Mouse (Mus musculus): ENCODE measurements around the gene Eef1e1. TPM values are rescaled to one million over a fixed set of nuclear protein-coding genes. Genes with fewer than 3 reads are reported as not detected.
"Not testable (repeated sequence)": the region's sequence is repeated elsewhere in the genome, so short reads cannot be mapped to it uniquely, and the experiment has no call there.

The Eef1e1 gene
- total RNA-seq (2021), result 10 to 100 TPM; 27.9 to 28.9 TPM
- long read RNA-seq, transcript Eef1e1-201 (4 exons, 2,553 nt), result major isoform, 28 of 35 reads
- long read RNA-seq, partial matches to known transcripts, result 4 of 35 reads
- long read RNA-seq, other reads (novel, unspliced or antisense), result 3 of 35 reads

DNA sequence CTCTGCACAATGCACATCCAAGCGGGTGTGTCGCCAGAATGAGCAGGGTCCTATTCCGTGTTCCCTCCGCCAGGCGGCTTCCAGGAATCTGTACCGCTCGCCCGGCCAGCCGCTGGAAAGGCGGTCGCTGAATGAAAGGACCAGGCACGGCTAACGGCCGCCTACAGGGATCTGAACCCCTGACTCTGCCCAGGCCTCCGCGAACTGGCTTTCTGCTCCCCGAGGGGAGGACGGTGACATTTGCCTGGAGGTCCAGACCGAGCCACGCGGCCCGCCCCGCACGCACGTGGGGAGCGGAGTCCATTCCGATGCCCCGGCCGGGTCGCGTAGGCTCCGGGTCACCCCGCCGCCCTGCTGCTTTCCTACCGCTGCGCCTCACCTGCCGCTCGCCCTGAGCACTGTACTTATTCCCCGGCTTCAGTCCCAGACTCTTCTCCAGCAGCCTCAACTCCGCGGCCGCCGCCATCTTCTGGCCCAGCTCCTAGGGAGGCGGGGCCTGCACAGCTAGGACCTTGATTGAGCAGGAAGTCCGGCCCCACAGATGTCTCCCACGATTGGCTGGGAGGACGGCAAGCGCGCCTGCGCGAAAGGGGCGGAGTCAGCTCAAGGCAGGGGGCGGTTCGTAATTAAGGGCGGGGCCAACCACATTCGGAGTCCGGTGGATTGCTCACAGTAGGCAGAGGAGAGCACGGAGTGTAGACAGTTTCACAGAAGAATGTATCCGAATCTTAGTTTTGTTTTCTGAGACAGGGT is at the start of gene Eef1e1:
TSS of gene Eef1e1 (minus strand) at position 531 of the 753 bp plus-strand sequence.
- DNase-seq (ENCODE audit: low spot score in 2 of 2), result peak; percentile 94 to 96

DNA sequence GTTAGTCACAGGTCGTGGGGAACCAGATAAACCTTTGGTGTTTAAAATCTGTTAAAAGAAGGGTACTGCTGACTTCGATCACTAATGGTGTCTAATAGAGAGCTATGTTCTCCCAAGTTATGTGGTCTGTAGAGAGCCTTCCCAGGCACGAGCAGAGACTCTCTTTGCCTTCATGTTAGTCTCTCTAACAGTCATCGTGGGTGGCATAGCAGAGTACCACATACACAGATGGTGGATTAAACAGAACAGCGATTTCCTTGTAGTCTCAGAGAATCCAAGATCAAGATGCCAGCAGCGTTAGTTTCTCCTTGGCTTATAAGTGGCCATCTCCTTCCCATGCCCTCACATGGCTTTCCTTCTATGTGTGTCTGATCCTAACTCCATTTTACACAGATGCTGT is 32.0 kb upstream of the Eef1e1 start:
- DNase-seq (ENCODE audit: low spot score in 2 of 2), result no peak

DNA sequence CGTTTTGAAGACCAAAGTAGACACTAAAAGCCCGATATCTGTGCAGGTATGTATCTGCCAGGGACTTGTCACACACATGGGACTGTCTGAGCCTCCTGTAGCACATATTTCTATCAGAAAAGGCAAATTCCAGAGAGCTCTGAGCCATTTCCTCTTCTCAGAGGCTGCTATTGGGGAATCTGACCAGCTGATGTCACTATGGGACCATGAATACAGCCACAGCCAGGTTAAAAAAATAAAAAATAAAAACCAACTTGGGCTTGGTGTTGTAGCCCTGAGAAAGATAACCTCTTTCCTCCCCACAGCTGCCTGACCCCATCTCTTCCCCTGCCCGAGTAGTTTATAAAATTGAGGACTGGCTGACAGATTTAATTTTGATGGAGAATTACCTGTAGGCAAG is 31.2 kb upstream of the Eef1e1 start:
- DNase-seq (ENCODE audit: low spot score in 2 of 2), result peak; percentile 19 to 71

DNA sequence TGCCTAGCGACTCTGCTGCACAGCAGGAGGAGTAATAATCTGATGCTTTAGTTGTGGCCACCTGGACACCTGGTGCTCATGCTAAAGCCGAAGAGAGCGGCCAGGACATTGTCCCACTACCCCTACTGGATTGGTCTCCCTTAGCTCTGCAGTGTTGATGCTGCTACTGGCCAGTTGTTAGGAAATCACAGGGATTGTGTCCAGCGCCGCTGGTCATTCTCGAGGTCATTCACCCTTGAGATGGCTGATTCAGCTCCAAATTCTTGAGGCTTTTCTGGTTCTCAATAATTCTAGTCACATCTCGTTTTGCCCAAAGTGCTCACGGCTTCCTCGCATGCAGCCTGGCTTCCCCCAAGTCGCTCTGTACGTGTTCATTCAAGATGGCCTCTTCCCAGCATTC is 29.9 kb upstream of the Eef1e1 start:
- DNase-seq (ENCODE audit: low spot score in 2 of 2), result no peak

DNA sequence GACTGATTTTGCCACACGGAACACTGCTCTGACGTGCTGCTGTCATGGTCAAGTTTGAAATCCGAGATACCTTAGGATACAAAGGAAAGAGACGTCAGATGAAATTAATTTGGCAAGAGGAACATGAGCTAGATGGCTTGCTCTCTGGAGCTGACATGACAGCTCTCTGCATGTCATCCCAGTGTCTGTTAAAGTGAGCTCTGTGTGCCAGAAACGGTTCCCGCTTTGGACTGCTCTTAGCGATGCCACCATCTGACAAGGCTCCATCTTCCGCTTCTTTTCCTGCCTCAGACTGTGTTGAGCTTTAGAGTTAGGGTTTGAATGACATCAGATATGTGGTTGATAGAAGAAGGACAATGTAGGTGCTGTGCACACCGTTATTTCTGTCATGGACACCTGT is 13.5 kb upstream of the Eef1e1 start:
- DNase-seq (ENCODE audit: low spot score in 2 of 2), result peak in 1 of 2 experiments; percentile 9

DNA sequence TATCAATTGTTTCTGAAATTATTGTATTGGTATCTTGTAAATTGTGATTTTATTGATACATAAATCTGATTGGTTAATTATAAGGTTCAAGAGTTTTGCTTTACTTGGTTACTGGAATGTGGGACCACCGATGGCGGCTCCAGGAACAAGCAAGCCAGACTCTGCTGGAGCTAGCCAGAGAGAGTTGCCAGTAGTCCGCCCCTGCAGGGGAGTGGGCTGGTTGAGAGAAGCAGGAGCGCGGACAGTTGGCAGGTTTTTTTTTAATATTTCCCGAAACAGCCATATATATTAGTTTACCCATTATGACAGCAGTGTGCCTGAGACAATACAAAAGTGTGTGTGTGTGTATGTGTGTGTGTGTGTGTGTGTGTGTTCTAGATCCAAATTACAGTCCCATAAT is 12.6 kb upstream of the Eef1e1 start:
- DNase-seq (ENCODE audit: low spot score in 2 of 2), result not testable (repeated sequence)

DNA sequence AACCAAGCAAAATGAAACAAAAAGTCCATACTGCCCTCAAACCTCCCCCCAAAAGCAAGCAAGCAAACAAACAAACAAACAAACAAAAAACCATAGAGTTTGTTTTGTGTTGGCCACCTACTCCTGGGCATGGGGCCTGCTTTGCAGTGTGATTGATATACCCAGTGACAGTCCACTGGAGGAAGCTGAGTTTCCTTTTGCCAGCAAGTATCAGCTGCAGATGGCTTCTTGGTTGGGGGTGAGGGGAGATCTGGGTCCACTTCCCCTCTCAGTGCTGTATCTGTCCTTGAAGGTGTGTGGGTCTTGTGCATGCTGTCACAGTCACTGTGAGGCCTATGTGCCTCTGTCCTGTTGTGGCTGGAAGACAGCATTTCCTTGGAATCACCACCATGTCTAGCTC is 11.2 kb upstream of the Eef1e1 start:
- no peak for DNase-seq (ENCODE audit: low spot score in 2 of 2)

DNA sequence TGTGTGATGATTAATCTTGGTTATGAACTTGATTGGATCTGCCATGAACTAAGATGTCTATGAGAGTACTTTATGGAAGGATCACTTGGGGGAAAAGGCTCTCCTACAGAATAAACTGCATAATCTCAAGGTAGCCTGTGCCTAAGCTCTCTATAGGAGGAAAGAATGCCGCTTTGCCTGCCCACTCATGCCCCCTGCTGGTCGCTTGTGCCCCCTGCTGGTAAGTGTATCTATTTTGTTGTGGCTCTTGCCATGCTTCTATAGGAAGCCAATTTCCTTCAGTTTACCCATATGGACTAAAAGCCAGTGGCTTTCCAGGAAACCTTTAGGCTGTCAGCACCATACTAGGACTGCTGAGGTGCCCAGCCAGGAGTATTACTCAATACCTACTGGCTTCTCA is 9.7 kb upstream of the Eef1e1 start:
- no peak for DNase-seq (ENCODE audit: low spot score in 2 of 2)

DNA sequence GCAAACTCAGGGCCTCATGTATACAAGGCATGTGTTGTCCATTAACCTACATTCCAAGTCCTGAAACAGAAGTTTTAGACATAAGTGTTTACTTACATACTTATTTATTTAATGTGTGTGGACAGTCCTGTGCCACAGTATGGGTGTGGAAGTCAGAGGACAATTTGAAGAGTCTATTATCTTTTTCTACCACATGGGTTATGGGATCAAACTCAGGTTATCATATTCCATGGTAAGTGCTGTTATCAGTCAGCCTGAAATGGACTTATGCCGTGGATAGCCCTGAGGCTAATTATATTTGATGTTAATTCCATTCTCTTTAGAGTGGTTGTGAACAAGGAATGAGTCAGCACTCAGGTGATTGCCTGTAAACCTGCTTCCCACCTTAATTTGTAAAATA is 5.9 kb upstream of the Eef1e1 start:
- DNase-seq (ENCODE audit: low spot score in 2 of 2), result no peak

DNA sequence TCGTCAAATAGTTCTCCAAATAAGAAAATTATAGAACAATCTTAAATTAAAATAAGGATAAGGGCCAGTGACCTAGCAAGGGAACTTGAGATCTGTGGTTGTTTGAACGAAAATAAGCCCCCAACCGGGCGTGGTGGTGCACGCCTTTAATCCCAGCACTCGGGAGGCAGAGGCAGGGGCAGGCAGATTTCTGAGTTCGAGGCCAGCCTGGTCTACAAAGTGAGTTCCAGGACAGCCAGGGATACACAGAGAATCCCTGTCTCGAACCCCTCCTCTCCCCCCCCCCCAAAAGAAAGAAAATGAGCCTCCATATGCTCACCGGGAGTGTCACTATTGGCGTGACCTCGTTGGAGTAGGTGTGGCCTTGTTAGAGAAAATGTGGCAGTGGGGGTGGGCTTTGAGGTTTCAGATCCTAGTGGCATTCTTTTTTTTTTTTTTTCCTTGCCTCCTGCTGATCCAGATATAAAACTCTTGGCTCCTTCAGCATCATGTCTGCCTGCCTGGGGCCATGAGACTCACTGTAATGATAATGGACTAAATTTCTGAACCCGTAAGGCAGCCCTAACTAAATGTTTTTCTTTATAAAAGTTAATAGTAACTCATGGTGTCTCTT is 772 bp upstream of the Eef1e1 start:
- DNase-seq (ENCODE audit: low spot score in 2 of 2), result no peak

DNA sequence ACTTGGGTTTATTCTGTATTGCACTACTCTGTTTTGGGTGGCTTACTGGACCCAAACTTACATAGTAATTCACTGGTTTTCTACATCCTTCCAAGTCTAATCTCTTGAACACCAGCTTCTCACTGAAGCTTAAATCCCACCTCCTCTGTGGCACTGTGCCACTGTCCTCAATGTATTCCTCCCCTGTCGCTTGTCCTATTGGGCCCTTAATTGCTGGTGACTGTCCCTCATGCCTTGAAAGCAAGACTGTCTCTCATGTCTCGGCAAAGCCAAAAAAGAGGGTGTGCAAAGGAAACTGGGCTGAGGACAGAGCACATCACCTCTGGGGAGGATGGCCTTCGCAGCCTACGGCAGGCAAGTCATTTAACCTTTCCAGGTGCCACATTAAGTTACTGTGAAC is 993 bp downstream of the Eef1e1 start:
- no peak for DNase-seq (ENCODE audit: low spot score in 2 of 2)

DNA sequence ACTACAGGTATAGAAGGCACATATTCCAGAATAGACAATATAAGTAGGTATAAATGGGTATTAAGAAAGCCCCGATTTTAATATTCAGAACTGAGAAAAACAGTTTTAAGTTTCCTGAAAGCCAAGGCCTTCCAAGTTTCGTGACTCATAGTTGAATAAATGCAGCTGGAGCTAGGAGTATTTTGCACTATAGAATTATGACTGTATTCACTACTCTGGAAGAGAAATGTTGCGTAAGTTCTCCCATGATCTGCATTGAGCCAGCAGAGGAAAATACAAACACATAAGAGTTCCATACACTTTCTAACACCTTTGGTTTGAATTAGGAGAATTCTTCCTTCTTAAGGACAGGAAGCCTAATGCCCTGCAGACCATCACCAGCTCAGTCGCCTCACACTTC is 8.6 kb downstream of the Eef1e1 start:
- DNase-seq (ENCODE audit: low spot score in 2 of 2), result no peak

DNA sequence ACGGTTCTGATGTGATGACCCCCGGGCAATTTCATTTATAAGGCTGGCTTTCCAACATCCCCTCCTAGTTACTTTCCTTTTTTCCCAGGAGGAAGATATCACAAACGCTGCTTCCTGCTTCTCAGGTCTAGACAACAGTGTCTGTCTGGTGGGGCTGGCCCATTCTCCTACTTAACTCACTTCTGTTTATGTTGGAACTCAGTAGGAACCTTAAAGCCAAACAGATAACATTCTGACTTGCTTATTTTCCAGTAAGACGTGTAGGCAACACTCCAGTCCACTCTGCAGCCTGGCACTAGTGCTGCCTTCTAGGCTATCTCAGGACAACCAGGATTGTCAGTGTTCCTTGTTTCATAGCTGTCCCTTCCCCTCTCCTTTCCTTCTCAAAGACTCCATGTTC is 9.8 kb downstream of the Eef1e1 start:
- DNase-seq (ENCODE audit: low spot score in 2 of 2), result no peak

DNA sequence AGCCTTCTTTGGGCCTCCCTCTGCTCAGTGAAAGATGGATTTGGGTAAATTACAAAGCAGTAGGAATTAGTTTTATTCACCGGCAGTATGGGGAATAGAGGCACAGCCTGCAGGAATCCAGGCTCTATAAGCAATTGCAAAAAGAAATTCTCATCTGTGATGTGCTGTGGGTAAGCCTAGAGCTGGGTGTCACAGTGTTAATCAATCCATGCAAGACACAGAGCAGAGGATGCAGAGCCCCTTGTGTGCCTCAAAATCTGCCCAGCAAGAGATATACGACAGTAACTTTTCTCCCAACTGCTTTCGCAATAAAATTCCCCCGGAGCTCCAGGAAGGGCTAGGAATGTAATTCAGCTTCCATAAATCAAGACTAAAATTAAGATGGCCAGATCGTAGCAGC is 17.4 kb downstream of the Eef1e1 start:
- DNase-seq (ENCODE audit: low spot score in 2 of 2), result no peak

DNA sequence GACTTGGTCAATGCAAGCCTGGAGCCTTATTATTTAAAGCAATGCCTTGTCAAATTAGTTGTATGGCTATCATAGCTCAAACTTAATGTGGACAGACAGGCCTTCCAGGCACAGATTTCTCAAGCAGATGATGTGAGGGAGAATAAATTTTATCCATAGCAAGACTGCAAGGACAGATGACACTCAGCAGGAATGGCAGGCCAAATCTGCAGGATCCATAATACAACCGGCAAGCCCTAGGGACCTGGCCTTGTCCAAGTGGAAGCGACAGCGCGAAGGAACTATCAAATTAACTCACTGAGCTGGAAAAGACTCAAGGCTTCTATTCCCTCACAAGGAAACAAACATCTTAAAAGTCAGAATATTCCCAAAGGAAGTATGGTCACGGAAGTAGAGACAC is 17.9 kb downstream of the Eef1e1 start:
- DNase-seq (ENCODE audit: low spot score in 2 of 2), result no peak

DNA sequence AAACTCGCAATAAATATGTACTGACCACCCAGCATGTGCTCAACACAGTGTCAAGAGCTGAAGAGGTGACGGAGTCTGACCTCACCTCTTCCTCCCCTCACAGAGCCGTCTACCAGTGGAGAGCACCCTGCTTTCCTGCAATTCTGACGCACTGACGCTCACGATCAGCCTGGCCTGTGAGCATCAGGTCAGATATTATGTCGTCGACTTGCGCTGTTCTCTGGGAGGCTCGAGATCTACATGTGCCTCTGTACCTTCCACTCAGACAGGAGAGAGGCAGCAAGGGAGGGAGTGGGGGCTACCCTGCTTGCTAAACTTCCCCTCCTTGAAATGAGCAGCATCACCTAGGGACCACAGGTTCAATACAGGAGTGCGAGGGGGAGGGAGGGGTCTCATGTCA is 20.2 kb downstream of the Eef1e1 start:
- DNase-seq (ENCODE audit: low spot score in 2 of 2), result no peak

DNA sequence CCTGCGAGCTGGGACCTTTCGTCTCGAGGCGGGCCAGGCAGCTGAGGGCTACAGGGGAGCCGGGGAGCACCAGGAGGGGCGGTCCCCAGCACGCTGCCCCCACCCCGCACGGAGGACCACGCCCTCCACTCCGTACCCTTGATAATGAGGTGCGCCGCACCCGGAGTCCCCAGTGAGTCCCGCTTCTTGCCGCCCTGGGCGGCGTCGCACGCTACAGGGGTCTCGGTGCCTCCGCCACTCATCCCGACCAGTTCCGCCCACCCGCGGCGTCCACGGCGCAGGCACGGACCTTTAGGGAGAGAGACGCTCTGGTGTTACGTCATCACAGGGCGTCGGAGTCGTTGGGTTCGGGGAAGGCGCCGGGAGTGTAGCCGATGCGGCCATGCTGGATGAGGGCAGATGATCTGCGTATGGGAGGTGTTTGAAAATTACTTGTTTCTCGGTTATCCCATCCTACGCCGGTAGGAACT is 24.0 kb downstream of the Eef1e1 start, which contains the start of gene Bloc1s5:
TSS of gene Bloc1s5 (minus strand) at position 310 of the 470 bp plus-strand sequence.
- DNase-seq (ENCODE audit: low spot score in 2 of 2), result peak; percentile 88 to 97

DNA sequence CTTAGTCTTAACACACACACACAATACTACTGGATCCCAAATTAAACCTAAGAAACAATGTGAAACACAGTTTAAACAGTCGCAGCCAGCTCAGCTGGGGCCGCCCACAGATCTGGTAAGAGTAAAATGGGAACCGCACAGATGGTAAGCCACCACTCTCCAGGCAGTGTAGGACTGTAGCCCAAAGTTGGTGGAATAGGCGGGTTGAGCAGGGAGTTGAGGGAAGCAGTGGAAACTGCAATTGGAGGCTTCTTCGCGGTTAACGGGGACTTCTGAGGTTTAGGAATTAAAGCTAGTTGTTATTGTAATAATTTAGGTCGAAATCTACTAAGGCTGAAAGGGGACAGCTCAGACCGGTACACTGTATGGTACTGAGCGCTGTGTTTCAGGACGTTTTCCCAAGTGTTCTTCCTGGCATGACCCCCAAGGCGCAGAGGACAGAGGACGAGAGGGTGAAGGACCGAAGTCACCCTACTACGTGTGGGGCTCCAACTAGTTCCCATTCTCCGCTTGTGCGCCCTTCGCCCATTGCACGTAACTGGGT is 24.5 kb downstream of the Eef1e1 start:
- DNase-seq (ENCODE audit: low spot score in 2 of 2), result peak; percentile 83 to 91

DNA sequence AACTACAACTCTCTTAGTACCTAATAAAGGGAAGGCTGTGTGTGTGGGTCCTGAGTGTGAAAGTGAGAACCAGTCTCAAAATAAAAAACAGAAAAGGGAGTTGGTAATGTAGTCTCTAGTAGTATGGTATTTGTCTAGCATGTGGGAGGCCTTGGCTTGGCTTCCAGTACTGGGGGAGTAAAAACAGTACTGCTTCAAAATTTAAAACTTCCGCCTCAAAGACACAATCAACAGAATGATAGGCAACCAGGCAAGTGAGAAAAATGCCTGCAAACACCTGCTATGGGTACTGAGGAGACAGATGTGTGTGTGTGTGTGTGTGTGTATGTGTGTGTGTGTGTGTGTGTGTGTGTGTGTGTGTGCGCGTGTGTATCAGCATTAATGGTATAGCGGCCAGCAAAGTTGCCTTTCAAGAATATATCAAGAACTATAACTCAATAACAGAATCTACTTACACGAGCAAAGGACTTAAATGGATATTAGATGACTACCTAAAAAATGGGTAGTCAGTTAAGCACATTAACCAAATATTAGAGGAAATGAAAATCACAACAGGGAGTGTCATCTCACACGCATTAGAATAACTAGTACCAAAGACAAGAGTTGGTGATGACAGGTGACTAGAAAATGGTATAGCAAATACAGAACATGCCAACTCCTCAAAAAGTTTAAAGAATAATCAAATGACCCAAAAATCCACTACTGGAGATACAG is 25.4 kb downstream of the Eef1e1 start:
- DNase-seq (ENCODE audit: low spot score in 2 of 2), result peak; percentile 42 to 65

DNA sequence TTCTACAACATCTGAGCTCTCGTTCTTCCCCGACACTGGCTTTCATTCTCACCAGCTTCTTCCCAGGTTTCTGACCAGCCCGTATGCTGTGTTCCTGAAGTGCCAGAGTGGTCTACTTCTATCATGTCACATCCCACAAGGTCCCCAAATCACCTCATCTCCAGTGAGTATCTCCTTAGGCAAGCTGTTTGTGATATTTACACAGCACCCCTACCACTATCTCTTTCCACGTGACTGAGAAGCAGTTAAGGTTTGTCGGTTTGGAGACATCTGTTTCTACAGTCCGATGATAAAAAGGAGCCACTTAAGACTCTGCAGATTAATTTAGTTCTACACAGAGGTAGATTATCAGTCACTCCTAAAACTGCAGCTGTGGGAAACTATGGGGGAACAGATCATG is 26.3 kb downstream of the Eef1e1 start:
- no peak for DNase-seq (ENCODE audit: low spot score in 2 of 2)

DNA sequence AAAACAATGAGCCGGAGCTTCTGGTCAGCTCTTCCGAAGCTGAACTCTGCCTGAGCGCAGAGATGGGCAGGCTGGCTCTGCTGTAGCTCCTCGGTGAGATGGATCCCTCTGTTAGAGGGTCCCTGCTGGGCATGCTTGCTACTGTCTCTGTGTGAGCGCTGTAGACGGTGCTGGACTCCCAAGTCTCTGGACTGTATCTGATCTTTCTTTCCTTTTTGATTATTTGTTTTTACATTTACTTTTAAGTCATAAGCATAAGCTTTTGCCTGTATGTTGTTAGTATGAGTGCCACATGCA is 32.7 kb downstream of the Eef1e1 start:
- no peak for DNase-seq (ENCODE audit: low spot score in 2 of 2)

All from layer of hippocampus, adult 18-20 months (tissue).